Mouse (Mus musculus) embryo, embryonic 9.5 days (tissue): ENCODE measurements around the gene Dnaja1.

Experiments
- DNase-seq: peaks from one replicate; pipeline ENCODE4 v3.0.0-alpha.2; 2017; ENCODE audit errors: extremely low spot score

Gene Dnaja1

DNA sequence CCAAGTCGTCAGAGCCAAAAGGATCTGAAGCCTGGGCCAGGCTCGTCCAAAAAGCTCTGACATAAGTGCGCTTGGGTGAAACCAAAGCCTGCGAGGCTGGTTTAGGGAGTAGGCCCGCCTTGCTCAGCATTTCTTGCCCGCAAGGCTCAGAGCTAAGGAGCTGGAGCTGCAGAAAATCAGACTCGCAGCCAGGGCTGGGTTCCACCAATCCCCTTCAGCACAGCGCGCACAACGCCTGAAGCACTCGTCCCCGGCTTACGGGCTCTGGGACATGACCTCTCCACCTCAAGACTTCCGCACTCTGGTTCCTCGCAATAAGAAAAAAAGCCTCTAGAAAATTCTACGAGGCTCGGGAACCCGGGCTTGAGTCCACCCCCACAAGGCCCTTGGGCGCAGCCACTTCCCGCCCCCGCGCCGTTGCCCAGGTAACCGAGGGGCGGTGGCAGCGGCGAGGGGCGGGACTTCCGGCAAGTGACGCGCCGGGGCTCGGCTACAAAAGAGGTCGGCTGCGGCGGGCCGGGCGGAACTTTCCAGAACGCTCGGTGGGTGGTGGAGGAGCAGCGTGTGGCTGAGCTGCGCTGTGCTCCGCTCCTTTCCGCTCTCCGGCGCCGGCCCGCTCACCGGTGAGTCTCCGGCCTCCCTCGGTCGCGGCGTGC is at the start of gene Dnaja1:
Gene Dnaja1, plus strand, starts transcription at position 140 of the 656 bp plus-strand sequence.
- DNase-seq: peak; percentile 96

- no peak for DNase-seq
Measured at GRCm38 (mm10) chr4:40673526-40673925, 48.4 kb upstream of the Dnaja1 start.

DNA sequence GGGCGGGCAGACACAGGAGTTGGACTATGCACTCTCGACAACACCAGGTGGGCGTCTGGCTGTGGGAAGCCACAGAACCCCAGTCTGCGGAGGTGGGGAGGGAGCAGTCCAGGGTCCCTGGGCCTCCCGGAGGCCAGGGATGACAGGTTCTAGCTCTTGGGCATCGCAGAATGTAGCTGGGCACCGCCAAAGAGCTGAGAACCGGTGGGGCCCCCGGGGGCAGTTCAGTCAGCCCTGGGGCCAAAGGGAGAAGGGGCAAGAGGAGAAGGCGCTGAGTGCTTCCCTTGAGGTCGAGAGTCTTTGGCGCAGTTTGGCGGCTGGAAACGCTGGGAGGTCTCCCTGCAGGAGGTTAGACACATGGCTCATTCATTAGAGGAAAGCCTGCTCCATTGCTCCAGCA is 45.6 kb upstream of the Dnaja1 start:
- DNase-seq: no peak

DNA sequence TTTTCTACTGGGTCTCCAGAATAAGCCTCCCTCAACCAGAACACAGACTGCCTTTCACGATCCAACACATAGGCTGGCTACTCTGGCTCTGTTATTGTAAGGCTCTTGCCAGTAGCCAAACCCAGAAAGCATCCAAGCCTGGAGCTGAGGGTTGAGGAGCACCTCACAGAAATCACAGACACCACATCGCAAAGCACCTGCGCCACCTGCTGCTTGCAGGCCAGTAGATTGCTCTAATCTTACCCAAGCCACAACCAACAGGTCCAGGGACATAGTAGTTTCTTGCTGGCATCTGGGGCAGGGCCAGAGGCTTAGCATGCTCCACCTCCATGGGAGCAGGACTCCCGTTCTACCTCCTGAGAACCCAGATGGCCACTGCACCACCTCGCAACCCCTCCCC is 44.8 kb upstream of the Dnaja1 start:
- DNase-seq: peak; percentile 20

- DNase-seq: peak; percentile 45
Measured at GRCm38 (mm10) chr4:40680250-40680860, 41.6 kb upstream of the Dnaja1 start.

DNA sequence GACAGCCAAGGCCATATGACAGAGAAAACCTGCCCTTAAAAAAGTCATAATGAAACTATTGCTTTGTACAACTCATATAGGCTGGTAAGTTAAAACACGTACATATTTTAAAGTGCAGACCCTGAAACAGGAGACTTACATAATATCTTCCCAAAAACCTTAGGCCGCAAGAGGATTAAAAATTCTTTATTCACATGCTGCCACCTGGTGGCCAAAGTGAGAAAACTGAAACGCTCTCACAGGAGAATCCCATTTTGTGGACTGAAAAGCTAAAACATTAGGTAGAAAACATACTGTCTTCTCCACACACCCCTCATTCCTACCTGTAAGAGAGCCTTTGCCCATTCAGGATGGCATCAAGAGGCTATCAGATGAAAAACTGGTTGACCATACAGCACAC is 40.0 kb upstream of the Dnaja1 start:
- DNase-seq: peak; percentile 48

DNA sequence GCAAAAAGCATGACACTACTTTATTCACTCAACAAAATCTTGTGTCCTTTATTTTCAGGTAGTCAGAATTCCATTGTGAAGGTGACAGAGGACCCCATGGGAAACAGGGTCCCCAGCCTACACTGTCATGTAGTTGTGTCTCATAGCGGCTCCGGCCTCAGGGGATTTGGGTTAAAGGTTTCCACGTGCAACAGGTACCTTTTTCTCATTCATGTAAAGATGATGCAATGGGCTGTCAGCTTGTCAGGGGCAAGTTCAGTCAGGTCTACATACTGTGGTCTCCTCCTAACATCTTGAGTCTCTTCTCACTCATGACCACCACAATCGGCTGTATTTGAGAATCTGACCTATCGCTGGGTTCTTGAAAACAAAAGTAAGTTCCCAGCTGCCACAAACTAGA is 39.6 kb upstream of the Dnaja1 start:
- DNase-seq: no peak

DNA sequence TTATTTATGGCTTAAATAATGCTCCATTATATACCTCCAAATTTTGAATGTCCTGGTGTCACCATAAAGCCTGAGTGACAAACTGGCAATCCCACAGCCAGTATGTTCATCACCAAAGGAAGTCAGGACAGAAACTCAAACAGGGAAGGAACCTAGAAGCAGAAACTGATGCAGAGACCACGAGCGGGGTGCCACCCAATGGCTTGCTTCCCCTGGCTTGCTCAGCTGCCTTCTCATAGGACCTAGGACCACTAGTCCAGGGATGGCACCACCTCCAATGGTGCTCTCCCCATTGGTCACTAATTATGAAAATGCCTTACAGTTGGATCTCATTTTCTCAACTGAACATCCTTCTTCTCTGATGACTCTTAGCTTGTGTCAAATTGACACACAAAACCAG is 38.6 kb upstream of the Dnaja1 start:
- no peak for DNase-seq

DNA sequence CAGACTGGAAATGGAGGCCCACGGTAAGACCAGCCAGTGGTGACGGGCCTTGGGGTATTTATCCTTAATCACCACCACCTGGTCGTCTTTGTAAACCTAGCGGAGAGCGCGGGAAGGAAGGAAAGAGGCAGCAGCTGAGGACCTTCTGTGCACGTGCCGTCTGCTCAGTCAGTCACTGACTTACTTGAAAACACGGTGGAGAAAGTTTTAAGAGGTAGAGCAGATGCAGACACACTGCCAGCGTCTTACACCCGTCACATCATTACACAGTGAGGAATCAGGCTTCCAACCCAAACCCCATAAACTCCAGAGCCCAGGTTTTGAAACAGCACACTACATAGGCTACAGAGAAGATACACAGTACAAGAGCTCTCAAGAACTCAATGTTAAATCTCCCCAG is 30.9 kb upstream of the Dnaja1 start:
- DNase-seq: no peak

DNA sequence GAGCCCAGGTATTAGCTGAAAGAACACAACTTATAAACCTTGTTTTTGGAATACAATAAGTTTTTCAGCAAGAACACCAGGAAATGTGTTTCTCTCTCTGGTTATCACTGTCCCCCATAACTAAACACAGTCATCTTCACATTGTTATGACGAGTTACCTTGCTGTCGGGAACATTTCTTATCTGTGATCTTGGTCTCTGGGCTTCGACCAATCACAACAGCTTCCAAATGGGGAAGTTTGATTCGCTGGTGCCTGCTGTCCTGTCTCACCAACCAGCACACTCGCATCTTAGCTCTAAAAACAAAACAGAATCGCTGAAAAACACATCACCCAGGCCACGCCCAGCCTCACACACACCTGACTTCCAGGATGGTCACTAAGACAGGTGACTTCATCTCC is 24.9 kb upstream of the Dnaja1 start:
- no peak for DNase-seq

DNA sequence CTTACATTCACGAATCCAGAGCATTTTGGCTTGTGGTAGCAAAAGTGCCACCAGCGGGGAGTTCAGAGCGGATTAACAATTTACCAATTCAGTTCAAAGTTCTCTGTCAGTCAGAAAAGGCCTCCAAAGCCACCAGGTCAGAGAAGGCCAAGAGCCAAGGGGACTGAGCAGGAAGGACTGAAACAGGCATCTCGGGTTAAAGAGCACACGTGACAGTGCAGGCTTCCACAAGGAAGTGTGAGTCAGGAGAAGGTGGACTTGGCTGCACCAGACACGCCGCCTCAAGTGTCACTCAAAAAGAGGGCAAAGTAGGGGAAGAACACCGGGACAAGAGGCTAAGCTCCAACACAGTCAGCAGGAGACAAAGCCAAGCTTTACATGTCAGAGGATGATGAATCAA is 21.7 kb upstream of the Dnaja1 start:
- DNase-seq: no peak

GRCm38 (mm10) chr4:40701796-40702195 is 20.2 kb upstream of the Dnaja1 start:
- no peak for DNase-seq

DNA sequence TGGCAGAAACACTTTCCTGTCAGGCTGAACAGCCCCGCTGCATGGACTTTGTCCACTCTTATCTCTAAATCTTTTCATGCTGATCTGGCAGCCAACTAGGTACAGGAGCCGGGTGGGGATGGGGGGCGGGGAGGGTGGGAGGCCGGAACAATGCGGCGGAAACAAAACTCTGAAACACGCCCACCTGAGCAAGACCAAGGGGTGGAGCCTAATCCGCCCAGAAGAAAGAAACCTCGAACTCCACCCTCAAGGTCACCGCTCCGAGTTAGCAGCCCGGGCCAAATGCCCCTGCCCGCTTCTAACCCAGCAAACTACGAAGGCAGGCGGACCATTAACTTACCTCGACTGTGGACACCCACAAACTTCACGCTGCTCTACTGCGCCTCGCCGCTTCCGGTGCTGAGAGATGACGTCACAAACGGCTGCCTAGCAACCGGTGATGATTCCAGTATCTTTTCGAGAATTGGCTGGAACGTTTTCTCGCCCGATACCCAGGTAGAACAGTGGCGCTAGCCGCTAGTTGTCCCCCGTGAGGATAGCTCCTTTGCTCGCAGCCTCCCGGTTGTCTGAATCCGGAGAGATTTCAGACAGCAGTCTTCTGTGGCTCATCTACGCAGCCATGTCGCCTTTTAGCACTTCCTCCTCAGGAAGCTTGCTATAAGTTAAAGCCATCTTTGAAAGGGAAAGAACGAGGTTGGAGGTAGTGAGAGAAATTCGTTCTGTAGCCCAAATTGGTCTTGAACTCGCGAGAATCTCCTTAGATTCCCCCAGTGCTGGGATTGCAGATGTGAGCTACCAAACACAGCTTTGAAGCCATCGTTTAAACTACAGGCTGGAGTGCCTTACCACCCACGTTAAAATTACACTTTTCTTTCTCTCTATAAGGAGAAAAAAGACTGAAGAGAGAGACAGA is 18.9 kb upstream of the Dnaja1 start, which contains the start of gene Aptx:
Gene Aptx, minus strand, starts transcription at position 398 of the 913 bp plus-strand sequence.
- peak; percentile 98 for DNase-seq

DNA sequence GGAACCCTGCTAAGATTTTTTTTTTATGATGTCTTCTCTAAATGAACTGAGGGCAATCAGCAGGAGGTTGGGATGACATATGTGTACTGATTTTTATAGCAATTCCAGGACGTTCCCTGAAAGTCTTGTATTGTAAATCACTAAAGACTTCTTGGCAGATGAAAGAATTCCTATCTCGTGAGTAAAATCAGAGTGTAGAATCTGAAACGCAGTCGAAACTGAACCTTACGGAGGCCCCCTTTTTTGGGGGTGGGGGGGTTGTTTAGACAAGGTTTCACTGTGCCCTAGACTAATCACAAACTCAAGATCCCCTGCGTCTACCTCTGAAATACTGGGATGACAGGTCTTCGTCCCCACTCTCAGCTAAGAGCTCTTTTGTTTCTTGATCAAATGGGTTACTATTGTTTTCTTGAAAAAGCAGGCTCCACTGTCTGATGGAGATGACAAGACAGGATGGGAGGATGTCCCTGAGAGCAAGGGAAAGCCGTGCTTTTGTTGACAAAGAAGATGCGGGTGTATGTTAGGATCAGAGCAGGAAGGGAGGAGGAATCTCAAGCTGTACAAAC is 18.2 kb upstream of the Dnaja1 start:
- DNase-seq: no peak

GRCm38 (mm10) chr4:40717141-40717540 is 4.8 kb upstream of the Dnaja1 start:
- no peak for DNase-seq

DNA sequence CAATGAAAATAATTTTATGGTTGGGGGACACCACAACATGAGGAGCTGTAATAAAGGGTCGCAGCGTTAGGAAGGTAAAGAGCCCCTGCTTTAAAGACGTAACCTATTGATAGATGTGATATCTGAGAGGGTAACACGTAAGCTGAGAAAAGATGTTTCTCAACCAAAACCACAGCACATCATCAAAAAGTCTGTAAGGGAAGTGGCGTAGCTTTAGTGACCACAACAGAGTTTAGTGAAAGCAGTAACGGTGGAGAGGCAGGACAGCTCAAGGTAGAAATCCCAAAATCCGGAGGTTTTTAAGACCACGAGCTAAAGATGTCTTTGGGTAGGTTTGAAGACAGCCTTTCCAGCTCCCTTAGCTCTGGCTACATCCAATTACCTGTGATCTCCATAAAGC is 1.0 kb upstream of the Dnaja1 start:
- DNase-seq: no peak

DNA sequence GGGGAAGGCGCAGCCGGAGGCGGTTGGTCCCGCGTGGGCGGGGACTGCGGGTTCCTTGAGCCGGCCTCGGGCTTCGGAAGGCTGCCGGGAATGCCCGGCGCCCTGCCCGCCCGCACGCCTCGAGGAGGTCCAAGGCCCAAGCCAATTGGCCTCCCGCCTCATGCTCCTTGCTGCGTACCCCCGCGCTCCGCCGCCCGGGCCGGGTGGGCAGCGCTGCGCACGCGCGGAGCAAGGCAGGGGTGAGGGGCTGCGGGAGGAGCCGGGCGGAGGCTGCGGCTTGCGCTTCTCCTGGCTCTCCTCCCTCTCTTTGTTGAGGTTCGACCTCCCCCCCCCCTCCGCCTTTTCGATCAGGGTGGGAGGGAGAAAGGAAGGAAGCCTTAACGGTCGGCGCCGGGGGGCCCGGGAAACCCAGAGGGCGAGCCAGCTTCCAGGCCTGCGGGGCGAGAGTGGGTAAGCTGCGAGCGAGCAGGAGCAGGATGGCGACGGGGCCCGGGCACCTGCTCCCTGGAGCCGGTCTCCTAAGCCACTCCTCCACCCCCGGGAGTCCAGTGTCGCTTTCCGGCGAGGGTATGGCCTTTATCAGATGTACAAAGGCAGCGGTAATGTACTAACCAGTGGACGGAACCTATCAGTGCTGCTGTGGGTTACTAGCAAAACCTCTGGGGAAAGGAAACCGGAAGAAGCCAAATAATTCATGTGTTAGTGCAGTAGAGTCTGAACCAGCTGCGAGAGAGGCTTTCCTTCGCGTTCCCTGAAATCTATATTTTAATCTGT is 924 bp downstream of the Dnaja1 start:
- DNase-seq: peak; percentile 86

DNA sequence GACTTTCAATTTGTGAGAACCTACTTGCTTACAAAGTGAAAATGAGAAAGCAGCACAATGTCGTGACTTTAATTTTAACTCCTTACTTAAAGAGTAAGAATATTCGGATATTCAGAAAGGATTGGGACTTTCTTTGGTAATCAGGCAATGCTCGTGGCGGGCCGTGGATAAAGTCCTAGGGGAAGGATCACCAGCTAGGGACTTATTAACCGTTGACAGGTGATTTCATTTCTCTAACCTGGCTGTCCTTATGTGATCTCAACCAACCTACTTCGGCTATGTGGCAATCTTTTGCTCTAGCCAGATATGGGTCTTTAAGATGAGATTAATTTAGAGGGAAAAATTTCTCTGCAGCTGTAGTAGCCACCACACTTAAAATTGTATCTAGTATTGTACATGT is 3.2 kb downstream of the Dnaja1 start:
- DNase-seq: no peak

- no peak for DNase-seq
Measured at GRCm38 (mm10) chr4:40725554-40725953, 3.6 kb downstream of the Dnaja1 start.

- DNase-seq: no peak
Measured at GRCm38 (mm10) chr4:40727247-40727646, 5.3 kb downstream of the Dnaja1 start.

GRCm38 (mm10) chr4:40731262-40731661 is 9.3 kb downstream of the Dnaja1 start:
- DNase-seq: no peak

DNA sequence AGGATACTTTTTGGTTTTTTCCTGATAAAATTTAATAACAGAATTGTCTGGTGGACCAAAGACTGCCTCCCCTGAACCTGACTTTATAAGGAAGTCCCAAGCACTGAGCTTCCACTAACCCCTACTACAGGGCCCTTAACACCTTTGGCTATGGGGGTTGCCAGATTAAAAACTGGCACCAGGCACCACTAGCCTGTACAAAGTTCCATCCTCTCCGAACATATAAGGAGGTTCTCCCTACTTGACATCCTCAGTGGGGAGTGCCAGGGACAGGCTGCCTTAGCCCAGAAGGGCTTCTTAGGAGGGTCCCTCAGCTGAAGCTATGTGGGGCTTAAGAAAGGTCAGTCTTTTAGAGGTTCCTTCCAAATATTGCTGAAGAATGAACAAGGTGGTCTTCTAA is 13.4 kb downstream of the Dnaja1 start:
- DNase-seq: no peak
